Mouse (Mus musculus) ES-Bruce4 (cell line): ENCODE data around the gene Wbp2. TPM values are rescaled to one million over a fixed set of nuclear protein-coding genes. Genes with fewer than 3 reads are reported as not detected.

Source experiments
- H3K27ac ChIP-seq: 2 replicates; pipeline ENCODE4 v1.5.1; 2012; ENCODE audit warnings: low read length, inconsistent platforms; ENCODE audit not compliant: insufficient read depth
- H3K27me3 ChIP-seq: 2 replicates; pipeline ENCODE4 v1.6.1; 2012; ENCODE audit warnings: mild to moderate bottlenecking, low read length, inconsistent platforms; ENCODE audit not compliant: control insufficient read depth, poor library complexity, insufficient read depth, severe bottlenecking
- H3K36me3 ChIP-seq: 2 replicates; pipeline ENCODE4 v1.6.1; 2012; ENCODE audit warnings: inconsistent platforms, mild to moderate bottlenecking, low read length, moderate library complexity; ENCODE audit not compliant: control insufficient read depth, poor library complexity, insufficient read depth, severe bottlenecking
- H3K4me1 ChIP-seq: one replicate; pipeline ENCODE4 v1.8.1; 2011; ENCODE audit warnings: low read length; ENCODE audit not compliant: control insufficient read depth, insufficient read depth
- H3K4me3 ChIP-seq: 2 replicates; pipeline ENCODE4 v1.5.1; 2011; ENCODE audit warnings: low read depth, mild to moderate bottlenecking, low read length
- H3K9ac ChIP-seq: 2 replicates; pipeline ENCODE4 v1.6.1; 2012; ENCODE audit warnings: low read depth, mild to moderate bottlenecking, inconsistent platforms; ENCODE audit not compliant: poor library complexity, severe bottlenecking
- H3K9me3 ChIP-seq: replicated peaks from 2 replicates; pipeline ENCODE4 v1.6.1; 2012; ENCODE audit warnings: mild to moderate bottlenecking, low read length, inconsistent platforms; ENCODE audit not compliant: control insufficient read depth, poor library complexity, insufficient read depth, severe bottlenecking
- CTCF ChIP-seq: IDR thresholded peaks from one replicate; pipeline ENCODE4 v1.8.1; 2011; ENCODE audit warnings: low read depth, low read length
- EP300 ChIP-seq: IDR thresholded peaks from 2 replicates; pipeline ENCODE4 v1.6.1; 2011; ENCODE audit warnings: low read depth, low read length; ENCODE audit not compliant: insufficient read depth
- POLR2A ChIP-seq: IDR thresholded peaks from one replicate; pipeline ENCODE4 v1.8.1; 2011; ENCODE audit warnings: low read length; ENCODE audit not compliant: insufficient read depth
- polyA plus RNA-seq: library from polyadenylated mRNA; stranded (reverse); fragments of >200 nt; gene quantifications from 2 replicates; pipeline ENCODE4 v1.2.4, GENCODE M21; 2011; ENCODE audit warnings: low read depth; ENCODE audit not compliant: missing spikeins, insufficient read depth, insufficient read length

Gene Wbp2
- polyA plus RNA-seq, 1 experiment: 179 TPM

DNA sequence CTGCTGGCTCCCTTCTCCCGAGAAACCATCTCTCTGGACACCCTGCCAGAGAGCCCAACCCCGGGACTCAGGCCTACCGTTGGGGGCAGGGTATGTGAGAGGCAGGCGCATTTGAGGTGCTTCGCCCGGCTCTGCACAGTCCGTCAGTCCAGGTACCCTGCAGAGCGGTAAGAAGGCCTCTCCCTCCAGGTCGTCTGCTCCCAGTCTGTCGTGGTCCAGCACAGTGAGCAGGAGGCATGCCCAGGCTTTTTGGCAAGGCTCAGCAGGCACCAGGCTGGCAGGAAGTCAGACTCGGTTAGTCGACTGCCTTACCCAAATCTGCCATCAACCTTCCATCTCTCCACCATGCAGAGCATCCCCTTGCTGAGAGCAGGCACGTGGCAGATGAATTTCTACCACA is 23.2 kb downstream of the Wbp2 start:
- Histone ChIP-seq H3K36me3 (no peaks in the 10 kb centered on the region), H3K9ac (no peak overlapping the region), H3K4me3 (no peak overlapping the region), H3K4me1 (no peaks in the 10 kb centered on the region), H3K27me3 (no peaks in the 10 kb centered on the region), H3K27ac (no peak overlapping the region), H3K9me3 (no peaks in the 10 kb centered on the region)
- TF ChIP-seq POLR2A: no peak
- TF ChIP-seq CTCF: no peak
- TF ChIP-seq EP300: no peak

DNA sequence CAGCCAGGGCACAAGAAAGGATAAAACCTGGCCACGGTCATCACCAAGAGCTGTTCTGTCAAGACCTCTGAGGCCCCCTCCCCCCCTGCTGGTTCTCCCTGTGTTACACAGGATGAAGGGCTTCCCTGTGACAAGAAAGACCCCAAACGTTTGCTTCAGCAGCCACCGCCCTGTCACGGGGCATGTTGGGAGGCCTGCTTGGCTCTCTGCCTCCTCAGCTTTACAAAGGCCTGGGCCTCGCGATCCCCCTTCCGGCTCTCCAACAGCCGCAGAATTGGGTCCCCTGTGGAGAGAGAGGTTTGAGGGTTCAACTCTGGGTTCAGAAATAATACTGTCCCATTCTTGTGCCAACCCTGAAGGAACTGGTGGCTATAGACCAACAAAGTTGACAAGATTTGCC is 24.3 kb downstream of the Wbp2 start:
- Histone ChIP-seq H3K27me3 (no peaks in the 10 kb centered on the region), H3K4me1 (no peaks in the 10 kb centered on the region), H3K4me3 (no peak overlapping the region), H3K36me3 (peaks cover 4% of the 10 kb centered on the region), H3K9ac (no peak overlapping the region), H3K27ac (no peak overlapping the region), H3K9me3 (no peaks in the 10 kb centered on the region)
- TF ChIP-seq POLR2A (no peak), CTCF (no peak), EP300 (no peak)

- Histone ChIP-seq H3K4me3 (no peak overlapping the region), H3K4me1 (no peaks in the 10 kb centered on the region), H3K27ac (no peak overlapping the region), H3K9ac (no peak overlapping the region), H3K9me3 (no peaks in the 10 kb centered on the region), H3K27me3 (no peaks in the 10 kb centered on the region), H3K36me3 (peaks cover 5% of the 10 kb centered on the region)
- no peak for TF ChIP-seq POLR2A
- TF ChIP-seq CTCF: no peak
- TF ChIP-seq EP300: no peak
Measured at GRCm38 (mm10) chr11:116061641-116062415, 25.0 kb downstream of the Wbp2 start.

GRCm38 (mm10) chr11:116060596-116060995 is 26.2 kb downstream of the Wbp2 start:
- Histone ChIP-seq H3K27ac (no peak overlapping the region), H3K36me3 (peaks cover 12% of the 10 kb centered on the region), H3K4me1 (no peaks in the 10 kb centered on the region)

GRCm38 (mm10) chr11:116059691-116060025 is 27.1 kb downstream of the Wbp2 start:
- Histone ChIP-seq H3K27ac (no peak overlapping the region), H3K36me3 (peaks cover 21% of the 10 kb centered on the region), H3K27me3 (no peaks in the 10 kb centered on the region), H3K4me3 (no peak overlapping the region), H3K4me1 (no peaks in the 10 kb centered on the region), H3K9ac (no peak overlapping the region), H3K9me3 (no peaks in the 10 kb centered on the region)
- TF ChIP-seq EP300 (no peak), POLR2A (no peak), CTCF (no peak)

More at GRCm38 (mm10) chr11:116060596-116060995, 26.2 kb downstream of the Wbp2 start:
- no peaks in the 10 kb centered on the region for H3K9me3 ChIP-seq
- H3K4me3 ChIP-seq: no peak overlapping the region
- no peak for TF ChIP-seq POLR2A
- no peak for TF ChIP-seq CTCF
- TF ChIP-seq EP300: no peak
- no peak overlapping the region for H3K9ac ChIP-seq
- H3K27me3 ChIP-seq: no peaks in the 10 kb centered on the region

DNA sequence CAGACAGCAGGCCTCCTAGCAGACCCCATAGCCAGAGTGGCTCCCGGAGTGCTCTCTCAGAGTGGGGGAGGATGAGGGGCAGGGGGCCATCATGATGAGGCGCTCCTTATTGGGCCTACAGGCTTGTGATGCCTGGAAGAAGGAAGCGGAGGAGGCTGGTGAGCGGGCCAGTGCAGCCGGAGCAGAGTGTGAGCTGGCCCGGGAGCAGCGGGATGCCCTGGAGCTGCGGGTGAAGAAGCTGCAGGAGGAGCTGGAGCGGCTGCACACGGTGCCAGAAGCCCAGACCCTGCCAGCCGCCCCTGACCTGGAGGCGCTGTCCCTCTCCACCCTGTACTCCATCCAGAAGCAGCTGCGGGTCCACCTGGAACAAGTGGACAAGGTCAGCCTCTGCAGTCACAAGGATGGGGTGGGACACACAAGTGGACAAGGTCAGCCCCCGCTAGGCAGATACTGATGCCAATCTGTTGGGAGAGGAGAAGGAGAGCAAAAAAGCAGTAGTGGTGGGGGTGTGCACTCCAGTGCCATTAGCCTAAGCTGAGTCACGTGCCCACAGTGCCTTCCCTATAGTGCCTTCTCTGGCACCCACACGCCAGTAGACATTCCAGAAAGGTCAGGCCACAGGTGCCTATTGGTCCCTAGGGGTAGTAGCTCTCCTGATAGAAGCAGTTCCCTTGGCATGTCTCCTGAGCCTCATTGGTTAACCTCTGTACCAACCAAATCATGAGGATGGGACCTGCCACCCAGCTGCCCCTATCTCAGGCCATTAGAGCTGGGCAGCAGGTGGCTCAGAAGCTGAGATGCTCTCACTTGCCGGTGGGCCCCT is 27.7 kb downstream of the Wbp2 start:
- H3K36me3 ChIP-seq: peaks cover 27% of the 10 kb centered on the region
- TF ChIP-seq EP300: no peak
- TF ChIP-seq POLR2A: no peak

More for the DNA sequence above, 27.7 kb downstream of the Wbp2 start:
- H3K9ac ChIP-seq: no peak overlapping the region
- H3K27me3 ChIP-seq: no peaks in the 10 kb centered on the region
- H3K4me3 ChIP-seq: no peak overlapping the region
- H3K4me1 ChIP-seq: no peaks in the 10 kb centered on the region
- no peaks in the 10 kb centered on the region for H3K9me3 ChIP-seq
- no peak overlapping the region for H3K27ac ChIP-seq
